Mouse (Mus musculus) hindbrain, embryonic 16.5 days (tissue): Measurements from ENCODE around the gene Gss. TPM values are rescaled to one million over a fixed set of nuclear protein-coding genes. Genes with fewer than 3 reads are reported as not detected.

Source experiments
- ATAC-seq: fragments of 200-750 bp; cut with Nextera tagmentation; 2 replicates; pipeline ENCODE4 v1.8.0; 2017; ENCODE audit warnings: moderate TSS enrichment, moderate library complexity
- H3K27ac ChIP-seq: fragments of 300-500 bp; sonication (generic); 2 replicates; pipeline ENCODE4 v1.5.1; 2014; ENCODE audit warnings: low read depth, mild to moderate bottlenecking, control low read depth, low read length, moderate library complexity
- H3K27me3 ChIP-seq: fragments of 300-500 bp; sonication (generic); replicated peaks from 2 replicates; pipeline ENCODE4 v1.6.1; 2014; ENCODE audit warnings: low read length; ENCODE audit not compliant: control insufficient read depth, insufficient read depth
- H3K36me3 ChIP-seq: fragments of 300-500 bp; sonication (generic); 2 replicates; pipeline ENCODE4 v1.6.1; 2014; ENCODE audit warnings: mild to moderate bottlenecking, low read length, moderate library complexity, mixed read lengths; ENCODE audit not compliant: control insufficient read depth, insufficient read depth
- H3K4me1 ChIP-seq: fragments of 300-500 bp; sonication (generic); 2 replicates; pipeline ENCODE4 v1.6.1; 2014; ENCODE audit warnings: low read depth, low read length; ENCODE audit not compliant: control insufficient read depth, insufficient read depth
- H3K4me2 ChIP-seq: fragments of 300-500 bp; sonication (generic); 2 replicates; pipeline ENCODE4 v1.6.1; 2014; ENCODE audit warnings: mild to moderate bottlenecking, low read length, control low read depth, moderate library complexity
- H3K4me3 ChIP-seq: fragments of 300-500 bp; sonication (generic); 2 replicates; pipeline ENCODE4 v1.5.1; 2014; ENCODE audit warnings: mild to moderate bottlenecking, low read length, control low read depth, moderate library complexity
- H3K9ac ChIP-seq: fragments of 300-500 bp; sonication (generic); 2 replicates; pipeline ENCODE4 v1.6.1; 2014; ENCODE audit warnings: low read depth, mild to moderate bottlenecking, control low read depth, low read length, moderate library complexity
- H3K9me3 ChIP-seq: fragments of 300-500 bp; sonication (generic); 2 replicates; pipeline ENCODE4 v1.6.1; 2014; ENCODE audit warnings: mild to moderate bottlenecking, low read length, moderate library complexity; ENCODE audit not compliant: control insufficient read depth
- whole genome bisulfite sequencing: fragments of 180-500 bp; shearing (Covaris S2); extraction: QIAGEN DNeasy Blood & Tissue Kit; methylation state at CpG from one replicate; pipeline ENCODE4 v1.1.7; 2014; 5-methylcytosine and 5-hydroxymethylcytosine counted together
- polyA plus RNA-seq: library from polyadenylated mRNA; unstranded; fragments of >200 nt; fragmentation: Nextera tagmentation; extraction: Ambion mirVana; gene quantifications from 2 replicates; pipeline ENCODE4 v1.2.1, GENCODE M21; 2015

Gss gene
- polyA plus RNA-seq = 15.7 and 17.5 TPM in 2 replicates

GRCm38 (mm10) chr2:155592137-155592853 lies at the start of gene Gss:
Gene Gss, minus strand, starts transcription at chr2:155592810.
- Histone ChIP-seq H3K36me3 (no peaks in the 10 kb centered on the region), H3K4me1 (peaks cover 14% of the 10 kb centered on the region), H3K27me3 (no peaks in the 10 kb centered on the region; the same call in 1 of the 2 replicates), H3K9me3 (no peaks in the 10 kb centered on the region), H3K4me2 (peak within 1 kb of the TSS; percentile 90), H3K9ac (peak within 1 kb of the TSS; percentile 72), H3K27ac (peak within 1 kb of the TSS; percentile 76), H3K4me3 (peak within 1 kb of the TSS; percentile 51)
- ATAC-seq = peak; percentile 95
- WGBS = under 1% methylated on average over 53 of the region's 53 CpGs

- Histone ChIP-seq H3K9ac (no peak overlapping the region), H3K4me1 (no peaks in the 10 kb centered on the region; the same call in 1 of the 2 replicates), H3K4me3 (no peak overlapping the region), H3K9me3 (no peaks in the 10 kb centered on the region), H3K36me3 (peaks cover 45% of the 10 kb centered on the region), H3K4me2 (no peak overlapping the region), H3K27ac (peak overlapping the region; percentile 30), H3K27me3 (no peaks in the 10 kb centered on the region)
- peak; percentile 59; the same call in 1 of the 2 replicates for ATAC-seq
- 58% methylated on average over 18 of the region's 18 CpGs for WGBS
These were observed 49.2 kb upstream of the Gss start for GRCm38 (mm10) chr2:155641540-155642472.

GRCm38 (mm10) chr2:155640656-155641055 lies 48.0 kb upstream of the Gss start:
- peak; percentile 70 for ATAC-seq
- H3K27ac ChIP-seq = peak overlapping the region; percentile 42; the same call in 1 of the 2 replicates

GRCm38 (mm10) chr2:155637411-155637810 lies 44.8 kb upstream of the Gss start:
- no peaks in the 10 kb centered on the region for H3K9me3 ChIP-seq
- ATAC-seq = no peak
- no peak overlapping the region for H3K9ac ChIP-seq
- H3K36me3 ChIP-seq = peaks cover 60% of the 10 kb centered on the region
- 94% methylated on average over 4 of the region's 4 CpGs for WGBS
- no peaks in the 10 kb centered on the region; the same call in 1 of the 2 replicates for H3K4me1 ChIP-seq
- no peak overlapping the region for H3K4me3 ChIP-seq
- H3K27ac ChIP-seq = no peak overlapping the region
- no peak overlapping the region for H3K4me2 ChIP-seq
- peaks cover 17% of the 10 kb centered on the region for H3K27me3 ChIP-seq

More at GRCm38 (mm10) chr2:155640656-155641055, 48.0 kb upstream of the Gss start:
- Histone ChIP-seq H3K36me3 (peaks cover 52% of the 10 kb centered on the region), H3K4me3 (no peak overlapping the region), H3K4me2 (no peak overlapping the region), H3K4me1 (no peaks in the 10 kb centered on the region; the same call in 1 of the 2 replicates), H3K9ac (no peak overlapping the region), H3K27me3 (no peaks in the 10 kb centered on the region), H3K9me3 (no peaks in the 10 kb centered on the region)
- 48% methylated on average over 6 of the region's 6 CpGs for WGBS

- no peak for ATAC-seq
These were observed 44.3 kb upstream of the Gss start for GRCm38 (mm10) chr2:155636881-155637280.

GRCm38 (mm10) chr2:155635961-155636360 lies 43.4 kb upstream of the Gss start:
- WGBS = 94% methylated on average over 8 of the region's 8 CpGs
- no peak overlapping the region for H3K4me3 ChIP-seq
- H3K27ac ChIP-seq = no peak overlapping the region
- peaks cover 63% of the 10 kb centered on the region for H3K36me3 ChIP-seq
- H3K4me1 ChIP-seq = peaks cover 3% of the 10 kb centered on the region
- H3K9me3 ChIP-seq = no peaks in the 10 kb centered on the region
- peaks cover 25% of the 10 kb centered on the region for H3K27me3 ChIP-seq
- no peak for ATAC-seq
- no peak overlapping the region for H3K9ac ChIP-seq
- H3K4me2 ChIP-seq = no peak overlapping the region

More at GRCm38 (mm10) chr2:155636881-155637280, 44.3 kb upstream of the Gss start:
- H3K4me1 ChIP-seq = no peaks in the 10 kb centered on the region; the same call in 1 of the 2 replicates
- no peaks in the 10 kb centered on the region for H3K9me3 ChIP-seq
- H3K27me3 ChIP-seq = peaks cover 22% of the 10 kb centered on the region
- no peak overlapping the region for H3K4me2 ChIP-seq
- H3K4me3 ChIP-seq = no peak overlapping the region
- no peak overlapping the region for H3K27ac ChIP-seq
- peaks cover 63% of the 10 kb centered on the region for H3K36me3 ChIP-seq
- no peak overlapping the region for H3K9ac ChIP-seq

GRCm38 (mm10) chr2:155634562-155634961 lies 42.0 kb upstream of the Gss start:
- ATAC-seq = no peak
- 91% methylated on average over 8 of the region's 8 CpGs for WGBS
- H3K4me3 ChIP-seq = no peak overlapping the region
- H3K9me3 ChIP-seq = no peaks in the 10 kb centered on the region
- H3K36me3 ChIP-seq = peaks cover 51% of the 10 kb centered on the region
- peaks cover 25% of the 10 kb centered on the region for H3K27me3 ChIP-seq
- no peak overlapping the region for H3K27ac ChIP-seq
- no peak overlapping the region for H3K4me2 ChIP-seq
- peaks cover 12% of the 10 kb centered on the region; the same call in 1 of the 2 replicates for H3K4me1 ChIP-seq
- H3K9ac ChIP-seq = no peak overlapping the region

GRCm38 (mm10) chr2:155633731-155634130 lies 41.1 kb upstream of the Gss start:
- ATAC-seq = no peak
- Histone ChIP-seq H3K4me1 (peaks cover 21% of the 10 kb centered on the region), H3K4me2 (no peak overlapping the region), H3K9ac (no peak overlapping the region), H3K9me3 (no peaks in the 10 kb centered on the region), H3K36me3 (peaks cover 44% of the 10 kb centered on the region), H3K27me3 (peaks cover 25% of the 10 kb centered on the region), H3K4me3 (no peak overlapping the region), H3K27ac (no peak overlapping the region)
- 92% methylated on average over 9 of the region's 9 CpGs for WGBS

- Histone ChIP-seq H3K9me3 (no peaks in the 10 kb centered on the region), H3K9ac (no peak overlapping the region), H3K4me2 (no peak overlapping the region), H3K36me3 (peaks cover 44% of the 10 kb centered on the region), H3K4me1 (peaks cover 21% of the 10 kb centered on the region), H3K27me3 (peaks cover 25% of the 10 kb centered on the region), H3K4me3 (no peak overlapping the region), H3K27ac (no peak overlapping the region)
- 67% methylated on average over 19 of the region's 19 CpGs for WGBS
- no peak for ATAC-seq
These were observed 40.5 kb upstream of the Gss start for GRCm38 (mm10) chr2:155633121-155633520.
